Mouse (Mus musculus) CH12.LX (cell line): ENCODE data around the gene Srsf2. TPM values are rescaled to one million over a fixed set of nuclear protein-coding genes. Genes with fewer than 3 reads are reported as not detected.
A peak's percentile ranks its signal among the peaks of the same experiment; 100 is the strongest.

Source experiments
- DNase-seq: peaks from one replicate; pipeline ENCODE4 v3.0.0-alpha.2; 2013; ENCODE audit errors: extremely low read depth
- H3K27ac ChIP-seq: 2 replicates; pipeline ENCODE4 v1.5.1; 2012; ENCODE audit warnings: low read depth, mild to moderate bottlenecking, control low read depth, moderate library complexity; ENCODE audit not compliant: insufficient read depth
- H3K27me3 ChIP-seq: replicated peaks from 2 replicates; pipeline ENCODE3; 2012; ENCODE audit warnings: inconsistent platforms
- H3K36me3 ChIP-seq, 2 experiments: replicated peaks in 1 of 2; 2 replicates each; pipeline versions ENCODE3 to v1.6.1; 2012; ENCODE audit warnings: inconsistent platforms in 1 of 2, low read length in 1 of 2, mild to moderate bottlenecking in 1 of 2, mixed read lengths in 1 of 2, moderate library complexity in 1 of 2; ENCODE audit not compliant: control insufficient read depth in 1 of 2, insufficient read depth in 1 of 2
- H3K4me1 ChIP-seq, 2 experiments: 2 replicates each; pipeline ENCODE4 v1.6.1; 2012; ENCODE audit warnings: inconsistent platforms in 1 of 2, moderate library complexity in 1 of 2; ENCODE audit not compliant: insufficient read depth in 2 of 2, control insufficient read depth in 1 of 2
- H3K4me2 ChIP-seq: 2 replicates; pipeline ENCODE4 v1.6.1; 2012; ENCODE audit warnings: low read depth, mild to moderate bottlenecking, control low read depth; ENCODE audit not compliant: poor library complexity, insufficient read depth, severe bottlenecking
- H3K4me3 ChIP-seq, 3 experiments: fragments of 150-350 bp in 1 of 3; sonication (generic) in 1 of 3; replicated peaks in 1 of 3; 2 replicates each; pipeline versions ENCODE3 to v1.5.1; 2011 to 2012; ENCODE audit warnings: low read depth in 2 of 3, low read length in 2 of 3, mild to moderate bottlenecking in 2 of 3, moderate library complexity in 2 of 3, control low read depth in 1 of 3, improper control_type of control experiment in 1 of 3, inconsistent platforms in 1 of 3, mixed read lengths in 1 of 3; ENCODE audit not compliant: poor library complexity in 1 of 3
- H3K79me2 ChIP-seq: replicated peaks from 2 replicates; pipeline ENCODE4 v1.6.1; 2012; ENCODE audit warnings: mild to moderate bottlenecking, moderate library complexity; ENCODE audit not compliant: control insufficient read depth, poor library complexity, insufficient read depth, severe bottlenecking; ENCODE audit errors: extremely low read depth
- H3K9ac ChIP-seq: 2 replicates; pipeline ENCODE4 v1.6.1; 2012; ENCODE audit warnings: low read depth, mild to moderate bottlenecking, control low read depth, moderate library complexity; ENCODE audit not compliant: insufficient read depth
- H3K9me3 ChIP-seq: replicated peaks from 2 replicates; pipeline ENCODE3; 2012; ENCODE audit warnings: low read length, inconsistent platforms, mixed read lengths
- ETS1 ChIP-seq: conservative IDR thresholded peaks from 2 replicates; pipeline ENCODE4 v1.6.1; 2012; ENCODE audit warnings: low read depth, mild to moderate bottlenecking, inconsistent platforms, low read length, improper control_type of control experiment, moderate library complexity
- HCFC1 ChIP-seq: IDR thresholded peaks from 2 replicates; pipeline ENCODE4 v1.6.1; 2012; ENCODE audit warnings: low read depth, mild to moderate bottlenecking, inconsistent platforms, low read length, improper control_type of control experiment
- JUN ChIP-seq: IDR thresholded peaks from 2 replicates; pipeline ENCODE4 v1.6.1; 2011; ENCODE audit warnings: low read depth, mild to moderate bottlenecking, low read length, improper control_type of control experiment, moderate library complexity; ENCODE audit not compliant: insufficient read depth
- MAX ChIP-seq: IDR thresholded peaks from 2 replicates; pipeline ENCODE4 v1.6.1; 2011; ENCODE audit warnings: low read length, improper control_type of control experiment
- MEF2A ChIP-seq: IDR thresholded peaks from 2 replicates; pipeline ENCODE4 v1.6.1; 2014; ENCODE audit warnings: low read depth, mild to moderate bottlenecking, inconsistent platforms, low read length, improper control_type of control experiment, borderline replicate concordance
- MXI1 ChIP-seq: IDR thresholded peaks from 2 replicates; pipeline ENCODE4 v1.6.1; 2011; ENCODE audit warnings: mild to moderate bottlenecking, low read depth, low read length, improper control_type of control experiment
- MYC ChIP-seq: IDR thresholded peaks from 2 replicates; pipeline ENCODE4 v1.6.1; 2011; ENCODE audit warnings: low read depth, mild to moderate bottlenecking, improper control_type of control experiment, low read length
- PAX5 ChIP-seq: IDR thresholded peaks from 2 replicates; pipeline ENCODE4 v1.6.1; 2012; ENCODE audit warnings: low read length, inconsistent platforms, mixed read lengths
- POLR2A ChIP-seq: IDR thresholded peaks from 2 replicates; pipeline ENCODE4 v1.6.1; 2011; ENCODE audit warnings: low read depth, mild to moderate bottlenecking, improper control_type of control experiment, low read length
- SMC3 ChIP-seq: IDR thresholded peaks from 2 replicates; pipeline ENCODE4 v1.6.1; 2011; ENCODE audit warnings: low read depth, low read length, improper control_type of control experiment
- TBP ChIP-seq: conservative IDR thresholded peaks from 2 replicates; pipeline ENCODE4 v1.6.1; 2011; ENCODE audit warnings: low read depth, low read length, improper control_type of control experiment
- TCF12 ChIP-seq: IDR thresholded peaks from 2 replicates; pipeline ENCODE4 v1.6.1; 2014; ENCODE audit warnings: low read depth, mild to moderate bottlenecking, inconsistent platforms, low read length, improper control_type of control experiment
- USF2 ChIP-seq: conservative IDR thresholded peaks from 2 replicates; pipeline ENCODE4 v1.6.1; 2011; ENCODE audit warnings: low read depth, low read length, improper control_type of control experiment
- ZC3H11A ChIP-seq: IDR thresholded peaks from 2 replicates; pipeline ENCODE4 v1.6.1; 2012; ENCODE audit warnings: low read depth, mild to moderate bottlenecking, inconsistent platforms, low read length, improper control_type of control experiment
- ZKSCAN1 ChIP-seq: IDR thresholded peaks from 2 replicates; pipeline ENCODE4 v1.6.1; 2012; ENCODE audit warnings: low read depth, inconsistent platforms, low read length, improper control_type of control experiment, borderline replicate concordance
- ZMIZ1 ChIP-seq: IDR thresholded peaks from 2 replicates; pipeline ENCODE4 v1.6.1; 2012; ENCODE audit warnings: low read depth, mild to moderate bottlenecking, inconsistent platforms, low read length, improper control_type of control experiment
- dilution Hi-C: fragments of 300-500 bp; cut with MboI; formaldehyde crosslinking; loops from 2 replicates; pipeline ENCODE4 v1.14.3; 2020; ENCODE audit warnings: low sequenced_read_pairs; ENCODE audit not compliant: extremely low pct_unique_long_range_greater_than_20kb, extremely low pct_ligation_motif_present
- in situ Hi-C: fragments of 300-500 bp; cut with MboI; formaldehyde crosslinking; loops from 3 replicates; pipeline ENCODE4 v1.14.3; 2019; ENCODE audit warnings: low sequenced_read_pairs, low pct_ligation_motif_present, low pct_unique_long_range_greater_than_20kb, mixed read lengths
- polyA plus RNA-seq: library from polyadenylated mRNA; unstranded; fragments of >175 nt; gene quantifications from 2 replicates; pipeline ENCODE4 v1.2.1, GENCODE M21; 2012; ENCODE audit warnings: low read depth; ENCODE audit not compliant: insufficient read length
- total RNA-seq, 2 experiments: library from RNA; depleted of rRNA; stranded (reverse); fragments of 300-350 nt in 1 of 2; fragments of >200 nt in 1 of 2; gene quantifications; 2 replicates each; pipeline ENCODE4 v1.2.3; 2012 to 2014

Gene Srsf2
- total and polyA plus RNA-seq, 3 experiments = 298 to 1,224 (median 471) TPM

DNA sequence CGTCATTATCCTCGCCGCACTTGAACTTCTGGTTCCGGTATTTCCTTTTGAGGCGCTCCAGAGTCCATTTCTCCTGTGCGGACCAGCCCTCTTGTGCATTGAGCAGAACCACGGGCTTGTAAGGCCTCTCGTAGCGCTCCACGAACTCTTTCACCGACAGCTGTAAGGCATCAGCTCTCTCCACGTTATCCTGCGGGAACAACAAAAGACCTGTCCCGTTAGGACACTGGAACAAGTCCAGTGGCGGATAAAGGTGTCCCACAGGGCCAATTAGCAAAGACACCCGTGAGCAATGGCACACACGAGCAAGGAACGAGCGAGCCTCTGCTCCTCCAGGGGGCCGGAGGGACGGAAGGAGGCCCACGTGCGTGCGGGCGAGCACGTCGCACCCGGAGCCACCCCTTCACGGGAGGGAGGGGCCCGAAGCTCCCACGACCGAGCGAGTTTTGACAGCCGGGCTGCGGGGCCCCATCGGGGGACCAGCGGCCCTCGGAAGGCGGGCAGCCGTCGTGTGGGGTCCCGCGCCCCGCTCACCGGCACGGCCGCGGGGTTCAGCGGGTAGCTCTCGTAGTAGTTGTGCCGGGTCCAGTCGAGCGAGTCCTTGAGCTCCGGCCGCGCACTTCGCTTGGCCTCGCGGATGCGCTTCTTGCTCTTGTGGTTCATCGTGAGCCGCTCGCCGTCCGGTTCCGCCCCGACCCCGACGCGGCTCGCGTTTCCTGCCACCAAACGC is 10.2 kb downstream of the Srsf2 start (continued):
- TF ChIP-seq MYC (peak; percentile 82; the same call in 1 of the 2 replicates), TCF12 (peak; percentile 47; the same call in 1 of the 2 replicates), MAX (peak; percentile 94), ETS1 (no peak), ZMIZ1 (no peak), PAX5 (no peak), MXI1 (peak; percentile 98), JUN (no peak)

DNA sequence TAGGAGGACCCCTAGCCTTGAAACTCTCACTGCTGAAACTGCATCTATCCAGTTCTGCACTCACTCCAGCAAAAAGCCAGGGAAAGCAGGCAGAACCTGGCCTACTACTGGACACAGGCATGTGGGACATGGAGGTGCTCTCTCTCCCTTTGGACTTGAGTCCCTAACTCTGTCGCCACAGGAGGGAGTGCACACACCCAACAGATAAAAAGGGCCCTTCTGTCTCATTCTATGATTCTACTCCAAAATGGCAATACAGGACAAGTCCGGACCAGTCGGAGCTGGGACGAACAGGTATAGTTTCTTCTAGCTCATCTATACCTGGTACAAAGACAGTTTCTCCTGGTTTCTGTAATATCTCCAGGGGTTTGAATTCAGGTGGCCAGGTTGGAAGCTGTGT is 12.1 kb downstream of the Srsf2 start:
- peak overlapping the region in 1 of 3 experiments; percentile 10 for H3K4me3 ChIP-seq
- no peaks in the 10 kb centered on the region for H3K27me3 ChIP-seq
- H3K9ac ChIP-seq = no peak overlapping the region
- TF ChIP-seq MXI1 (no peak), PAX5 (no peak), POLR2A (no peak), MYC (no peak), ZC3H11A (no peak), SMC3 (no peak), USF2 (no peak), HCFC1 (no peak)
- peaks cover 50 to 62% of the 10 kb centered on the region in 2 experiments for H3K36me3 ChIP-seq
- H3K79me2 ChIP-seq = peaks cover 43% of the 10 kb centered on the region
- no peak overlapping the region for H3K4me2 ChIP-seq
- in situ Hi-C loops (no loop called here), dilution Hi-C loops (no loop called here)
- DNase-seq = no peak
- peaks cover 10 to 50% of the 10 kb centered on the region in 2 experiments; a peak in 3 of 4 replicates for H3K4me1 ChIP-seq
- H3K27ac ChIP-seq = no peak overlapping the region
- H3K9me3 ChIP-seq = no peaks in the 10 kb centered on the region

DNA sequence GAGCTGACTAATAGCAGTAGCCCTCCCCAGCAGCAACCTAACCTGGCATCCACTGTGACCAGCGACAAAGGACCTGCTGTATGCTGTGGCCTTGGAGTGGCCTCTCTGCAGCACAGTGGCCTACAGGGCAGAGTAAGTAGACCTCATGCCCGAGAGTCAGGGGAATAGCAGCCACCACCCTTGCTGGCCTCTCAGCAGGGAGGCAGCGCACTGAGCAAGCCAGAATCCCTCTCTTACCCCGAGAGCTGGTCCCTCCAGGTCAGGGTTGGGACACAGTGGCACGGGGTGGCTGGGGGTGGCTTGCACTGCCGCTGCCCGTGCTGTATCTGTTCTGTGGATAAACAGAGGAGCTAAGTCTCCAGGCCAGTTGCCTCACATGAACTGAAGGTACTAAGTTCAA is 13.3 kb downstream of the Srsf2 start:
- H3K9me3 ChIP-seq = no peaks in the 10 kb centered on the region
- H3K9ac ChIP-seq = no peak overlapping the region
- in situ Hi-C loops (no loop called here), dilution Hi-C loops (no loop called here)
- no peak overlapping the region for H3K4me3 ChIP-seq
- H3K27me3 ChIP-seq = no peaks in the 10 kb centered on the region
- peaks cover 61 to 70% of the 10 kb centered on the region in 2 experiments for H3K36me3 ChIP-seq
- peaks cover 10 to 39% of the 10 kb centered on the region in 2 experiments; a peak in 3 of 4 replicates for H3K4me1 ChIP-seq
- no peak overlapping the region for H3K4me2 ChIP-seq
- no peak for DNase-seq
- no peak for TF ChIP-seq ZKSCAN1
- TF ChIP-seq MEF2A = no peak
- TF ChIP-seq TBP = no peak
- TF ChIP-seq MYC = no peak
- no peak for TF ChIP-seq MAX
- TF ChIP-seq HCFC1 = no peak
- no peak overlapping the region for H3K27ac ChIP-seq
- peaks cover 34% of the 10 kb centered on the region for H3K79me2 ChIP-seq
